Mouse (Mus musculus): ENCODE measurements at regions not wholly inside any gene's neighbourhood (a gene's known extent, or its start where the extent isn't known, plus 50 kb on each side); places are given as distances from the start of the nearest gene placed in this dataset.

GRCm38 (mm10) chr14:73730796-73731195 is 69.8 kb downstream of the Gm21750 start:
- no peak for ATAC-seq (ENCODE audit: insufficient number of reproducible peaks, low FRiP score, low TSS enrichment)

GRCm38 (mm10) chr14:73732161-73732560 is 71.1 kb downstream of the Gm21750 start:
- ATAC-seq (ENCODE audit: insufficient number of reproducible peaks, low FRiP score, low TSS enrichment): no peak

GRCm38 (mm10) chr14:73750790-73751189 is 89.8 kb downstream of the Gm21750 start:
- no peak for ATAC-seq (ENCODE audit: insufficient number of reproducible peaks, low FRiP score, low TSS enrichment)

GRCm38 (mm10) chr14:73759986-73760385 is 99.0 kb downstream of the Gm21750 start:
- ATAC-seq (ENCODE audit: insufficient number of reproducible peaks, low FRiP score, low TSS enrichment): no peak

- no peak for ATAC-seq (ENCODE audit: insufficient number of reproducible peaks, low FRiP score, low TSS enrichment)
Measured at GRCm38 (mm10) chr14:73772964-73773363, 111.9 kb downstream of the Gm21750 start.

GRCm38 (mm10) chr14:73773810-73774209 is 112.8 kb downstream of the Gm21750 start:
- ATAC-seq (ENCODE audit: insufficient number of reproducible peaks, low FRiP score, low TSS enrichment): no peak

GRCm38 (mm10) chr14:73776066-73776465 is 115.0 kb downstream of the Gm21750 start:
- ATAC-seq (ENCODE audit: insufficient number of reproducible peaks, low FRiP score, low TSS enrichment): peak; percentile 74

- no peak for ATAC-seq (ENCODE audit: insufficient number of reproducible peaks, low FRiP score, low TSS enrichment)
Measured at GRCm38 (mm10) chr14:73807169-73807568, 146.1 kb downstream of the Gm21750 start.

GRCm38 (mm10) chr14:73838890-73839289 is 177.9 kb downstream of the Gm21750 start:
- ATAC-seq (ENCODE audit: insufficient number of reproducible peaks, low FRiP score, low TSS enrichment): no peak

GRCm38 (mm10) chr14:73861782-73862181 is 200.8 kb downstream of the Gm21750 start:
- no peak for ATAC-seq (ENCODE audit: insufficient number of reproducible peaks, low FRiP score, low TSS enrichment)

GRCm38 (mm10) chr14:73874337-73874736 is 213.3 kb downstream of the Gm21750 start:
- no peak for ATAC-seq (ENCODE audit: insufficient number of reproducible peaks, low FRiP score, low TSS enrichment)

- ATAC-seq (ENCODE audit: insufficient number of reproducible peaks, low FRiP score, low TSS enrichment): no peak
Measured at GRCm38 (mm10) chr14:73875916-73876315, 214.9 kb downstream of the Gm21750 start.

- no peak for ATAC-seq (ENCODE audit: insufficient number of reproducible peaks, low FRiP score, low TSS enrichment)
Measured at GRCm38 (mm10) chr14:73878267-73878666, 217.2 kb downstream of the Gm21750 start.

- ATAC-seq (ENCODE audit: insufficient number of reproducible peaks, low FRiP score, low TSS enrichment): no peak
Measured at GRCm38 (mm10) chr14:73878866-73879419, 217.9 kb downstream of the Gm21750 start.

GRCm38 (mm10) chr14:73891451-73891850 is 230.4 kb downstream of the Gm21750 start:
- ATAC-seq (ENCODE audit: insufficient number of reproducible peaks, low FRiP score, low TSS enrichment): no peak

- ATAC-seq (ENCODE audit: insufficient number of reproducible peaks, low FRiP score, low TSS enrichment): no peak
Measured at GRCm38 (mm10) chr14:73894844-73895243, 233.8 kb downstream of the Gm21750 start.

- no peak for ATAC-seq (ENCODE audit: insufficient number of reproducible peaks, low FRiP score, low TSS enrichment)
Measured at GRCm38 (mm10) chr14:73895266-73895665, 234.2 kb downstream of the Gm21750 start.

- ATAC-seq (ENCODE audit: insufficient number of reproducible peaks, low FRiP score, low TSS enrichment): no peak
Measured at GRCm38 (mm10) chr14:73899078-73899477, 238.1 kb downstream of the Gm21750 start.

- no peak for ATAC-seq (ENCODE audit: insufficient number of reproducible peaks, low FRiP score, low TSS enrichment)
Measured at GRCm38 (mm10) chr14:73902085-73902713, 241.2 kb downstream of the Gm21750 start.

GRCm38 (mm10) chr14:73913756-73914448 is 252.9 kb downstream of the Gm21750 start:
- ATAC-seq (ENCODE audit: insufficient number of reproducible peaks, low FRiP score, low TSS enrichment): no peak

GRCm38 (mm10) chr14:73915990-73916389 is 255.0 kb downstream of the Gm21750 start:
- ATAC-seq (ENCODE audit: insufficient number of reproducible peaks, low FRiP score, low TSS enrichment): no peak

GRCm38 (mm10) chr14:73931095-73931494 is 270.1 kb downstream of the Gm21750 start:
- ATAC-seq (ENCODE audit: insufficient number of reproducible peaks, low FRiP score, low TSS enrichment): no peak
